Mouse (Mus musculus): Measurements from ENCODE around the gene Nyap2.

- TF ChIP-seq CTCF (IDR thresholded peaks at IDR 0.05; ENCODE audit: extremely low read depth, insufficient read depth, low read length) = no peak
- no peak for TF ChIP-seq POLR2A (IDR thresholded peaks at IDR 0.05; ENCODE audit: extremely low read depth, insufficient read depth, low read length)
Measured at GRCm38 (mm10) chr1:81169245-81169644, 92.5 kb downstream of the Nyap2 start.
